Mouse (Mus musculus) embryonic facial prominence, embryonic 13.5 days (tissue): ENCODE data around the gene Olfr1408. TPM values are rescaled to one million over a fixed set of nuclear protein-coding genes. Genes with fewer than 3 reads are reported as not detected.

Experiments used
- ATAC-seq: fragments of 200-750 bp; cut with Nextera tagmentation; 2 replicates; pipeline ENCODE4 v1.8.0; 2017; ENCODE audit warnings: low read depth; ENCODE audit not compliant: insufficient number of reproducible peaks, insufficient read depth, low FRiP score, low TSS enrichment
- H3K27ac ChIP-seq: fragments of 300-500 bp; sonication (generic); 2 replicates; pipeline ENCODE4 v1.5.1; 2015; ENCODE audit warnings: moderate library complexity, mild to moderate bottlenecking, inconsistent platforms
- H3K27me3 ChIP-seq: fragments of 300-500 bp; sonication (generic); 2 replicates; pipeline ENCODE4 v1.6.1; 2015; ENCODE audit warnings: mild to moderate bottlenecking, inconsistent platforms
- H3K36me3 ChIP-seq: fragments of 300-500 bp; sonication (generic); 2 replicates; pipeline ENCODE4 v1.6.1; 2015; ENCODE audit warnings: mild to moderate bottlenecking, inconsistent platforms
- H3K4me1 ChIP-seq: fragments of 300-500 bp; sonication (generic); 2 replicates; pipeline ENCODE4 v1.6.1; 2015; ENCODE audit warnings: inconsistent platforms
- H3K4me2 ChIP-seq: fragments of 300-500 bp; sonication (generic); 2 replicates; pipeline ENCODE4 v1.6.1; 2015; ENCODE audit warnings: moderate library complexity, mild to moderate bottlenecking, inconsistent platforms
- H3K4me3 ChIP-seq: fragments of 300-500 bp; sonication (generic); 2 replicates; pipeline ENCODE4 v1.5.1; 2015; ENCODE audit warnings: mild to moderate bottlenecking, inconsistent platforms
- H3K9ac ChIP-seq: fragments of 300-500 bp; sonication (generic); 2 replicates; pipeline ENCODE4 v1.6.1; 2015; ENCODE audit warnings: mild to moderate bottlenecking, inconsistent platforms
- H3K9me3 ChIP-seq: fragments of 300-500 bp; sonication (generic); 2 replicates; pipeline ENCODE4 v1.6.1; 2016; ENCODE audit warnings: inconsistent platforms
- WGBS: fragments of 180-500 bp; shearing (Covaris S2); methylation state at CpG from one replicate; pipeline ENCODE4 v1.1.7; 2015; ENCODE audit warnings: mixed read lengths; 5-methylcytosine and 5-hydroxymethylcytosine counted together
- polyA plus RNA-seq: library from polyadenylated mRNA; unstranded; fragments of >200 nt; fragmentation: Nextera tagmentation; extraction: Ambion mirVana; gene quantifications from 2 replicates; pipeline ENCODE4 v1.2.1, GENCODE M21; 2015

Gene Olfr1408
- polyA plus RNA-seq = not detected in 2 replicates

DNA sequence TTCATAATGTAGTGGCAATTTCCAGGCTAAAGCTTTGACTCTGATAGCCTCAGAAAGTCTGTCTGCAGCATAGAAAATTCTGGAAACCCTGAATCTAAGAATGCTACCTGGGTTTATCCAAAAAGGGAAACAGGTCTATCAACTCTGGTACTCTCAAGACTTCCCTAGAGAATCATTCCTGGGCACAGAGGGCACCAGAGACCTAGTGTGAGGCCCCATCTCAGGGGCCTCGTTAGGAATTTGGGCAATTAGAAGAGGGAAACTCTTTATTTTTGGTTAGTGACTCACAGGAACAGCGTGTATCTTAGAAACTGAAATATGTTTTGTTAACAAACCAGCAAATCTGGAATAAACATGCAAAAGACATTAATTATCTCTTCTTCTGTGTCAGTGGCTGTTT is at the start of gene Olfr1408:
Gene Olfr1408 (minus strand): TSS at position 101 of the 400 bp plus-strand sequence.
- no peaks in the 10 kb centered on the region for H3K36me3 ChIP-seq
- no peaks in the 10 kb centered on the region for H3K9me3 ChIP-seq
- H3K4me1 ChIP-seq = no peaks in the 10 kb centered on the region
- H3K9ac ChIP-seq = no peak within 1 kb of the TSS
- no peak within 1 kb of the TSS for H3K4me3 ChIP-seq
- ATAC-seq = no peak
- WGBS = 71% methylated on average over 2 of the region's 2 CpGs
- H3K27ac ChIP-seq = no peak within 1 kb of the TSS
- H3K4me2 ChIP-seq = no peak within 1 kb of the TSS
- no peaks in the 10 kb centered on the region for H3K27me3 ChIP-seq

DNA sequence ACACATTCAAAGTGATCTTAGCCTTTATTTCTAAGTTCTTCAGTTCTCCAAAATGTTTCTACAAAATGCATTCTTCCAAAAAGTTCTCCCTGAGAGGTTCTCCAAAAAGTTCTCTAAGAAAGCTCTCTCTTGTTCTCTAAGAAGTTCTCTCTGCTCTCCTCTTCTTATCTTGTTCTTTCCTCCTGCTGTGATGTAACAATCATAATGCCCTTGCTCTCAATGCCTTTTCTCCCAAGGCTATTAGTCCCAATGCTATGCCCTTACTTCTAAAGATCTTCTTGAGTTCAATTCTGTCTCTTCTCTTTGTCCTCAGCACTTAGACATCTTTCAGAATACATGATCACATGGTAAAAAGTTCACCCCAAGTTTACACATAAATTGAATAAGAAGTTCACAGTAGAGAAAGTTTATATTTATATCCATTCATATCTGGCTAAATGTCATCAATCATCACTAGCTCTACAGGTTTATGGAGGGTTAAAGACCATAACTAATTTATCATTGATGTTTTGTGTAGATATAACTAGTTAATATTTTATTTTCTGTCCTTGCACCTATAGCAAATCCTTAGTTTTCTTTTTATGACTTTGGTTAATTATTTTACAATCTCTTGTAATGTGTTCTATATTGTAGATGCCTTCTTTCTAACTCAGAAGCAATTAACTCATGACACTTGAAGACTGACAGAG is 37.1 kb upstream of the Olfr1408 start:
- Histone ChIP-seq H3K9me3 (no peaks in the 10 kb centered on the region), H3K36me3 (no peaks in the 10 kb centered on the region), H3K4me2 (no peak overlapping the region), H3K4me1 (no peaks in the 10 kb centered on the region), H3K9ac (no peak overlapping the region), H3K4me3 (no peak overlapping the region), H3K27me3 (no peaks in the 10 kb centered on the region), H3K27ac (no peak overlapping the region)
- no peak for ATAC-seq

Other genes starting within 250 kb of the Olfr1408 start
- 1.4 TPM in 1 of 2 replicates, not detected in the other for gene Apcs, start 242.3 kb downstream of the Olfr1408 start, polyA plus RNA-seq
- gene Olfr16, start 187.0 kb downstream of the Olfr1408 start, polyA plus RNA-seq = not detected in 2 replicates
- gene Olfr1406, start 53.3 kb upstream of the Olfr1408 start, polyA plus RNA-seq = not detected in 2 replicates
- not detected in 2 replicates for gene Olfr218, start 60.4 kb upstream of the Olfr1408 start, polyA plus RNA-seq
- gene Olfr1404, start 75.0 kb upstream of the Olfr1408 start, polyA plus RNA-seq = 0.15 TPM in 1 of 2 replicates, not detected in the other
- gene Fcer1a, start 89.8 kb upstream of the Olfr1408 start, polyA plus RNA-seq = not detected in 2 replicates
- not detected in 2 replicates for gene Olfr418, start 128.6 kb upstream of the Olfr1408 start, polyA plus RNA-seq
- gene Mptx2, start 140.4 kb upstream of the Olfr1408 start, polyA plus RNA-seq = not detected in 2 replicates
- 2.6 and 4.0 TPM in 2 replicates for gene Ackr1, start 196.4 kb upstream of the Olfr1408 start, polyA plus RNA-seq
- gene Aim2, start 213.5 kb upstream of the Olfr1408 start, polyA plus RNA-seq = 2.7 and 3.1 TPM in 2 replicates
- 5.2 and 6.1 TPM in 2 replicates for gene Cadm3, start 230.3 kb upstream of the Olfr1408 start, polyA plus RNA-seq